16 mouse cellular contexts compared by ENCODE assay signal in genomic region chr2:169838521-169838920, GRCm38 (mm10).
"Had no signal": no experiment of that assay in that cellular context is flagged by ENCODE, and none has a peak within 500 bp of the region (broad histone marks: within the 10 kb centered on the region; RNA-seq: fewer than 3 reads in every experiment).

No protein-coding gene starts in this region.

- H3K9me3 ChIP-seq: neural tube, embryonic 13.5 days; neural tube, embryonic 15.5 days; stomach, embryonic 15.5 days had no signal

- H3K27ac ChIP-seq: neural tube, embryonic 13.5 days; neural tube, embryonic 15.5 days; stomach, embryonic 15.5 days; stomach, postnatal 0 days had no signal

- H3K27me3 ChIP-seq: neural tube, embryonic 13.5 days; neural tube, embryonic 15.5 days; stomach, embryonic 15.5 days had no signal

- H3K36me3 ChIP-seq: neural tube, embryonic 13.5 days; neural tube, embryonic 15.5 days; stomach, embryonic 15.5 days had no signal

- H3K9ac ChIP-seq: neural tube, embryonic 13.5 days; neural tube, embryonic 15.5 days; stomach, embryonic 15.5 days had no signal

- H3K4me2 ChIP-seq: neural tube, embryonic 13.5 days; neural tube, embryonic 15.5 days; stomach, embryonic 15.5 days had no signal

- H3K4me3 ChIP-seq: neural tube, embryonic 13.5 days; neural tube, embryonic 15.5 days; stomach, embryonic 15.5 days had no signal

- DNase-seq: retina, postnatal 1 day; right cerebral cortex, adult 18-20 months; right cerebral cortex, postnatal 14 days; right cerebral cortex, postnatal 25 days; right cerebral cortex, postnatal 4 days; spleen, adult 18-20 months; thymus, adult 18-20 months; thymus, adult 2 months; thymus, postnatal 14 days; thymus, postnatal 25 days; thymus, postnatal 36 days; thymus, postnatal 4 days had no signal
